Mouse (Mus musculus): ENCODE results near the gene Mtg2. TPM values are rescaled to one million over a fixed set of nuclear protein-coding genes. Genes with fewer than 3 reads are reported as not detected.
A peak's percentile ranks its signal among the peaks of the same experiment; 100 is the strongest.

Gene Mtg2
- polyA plus RNA-seq (2015; fragmentation: Nextera tagmentation; extraction: Ambion mirVana) = 21.8 and 29.1 TPM in 2 replicates

DNA sequence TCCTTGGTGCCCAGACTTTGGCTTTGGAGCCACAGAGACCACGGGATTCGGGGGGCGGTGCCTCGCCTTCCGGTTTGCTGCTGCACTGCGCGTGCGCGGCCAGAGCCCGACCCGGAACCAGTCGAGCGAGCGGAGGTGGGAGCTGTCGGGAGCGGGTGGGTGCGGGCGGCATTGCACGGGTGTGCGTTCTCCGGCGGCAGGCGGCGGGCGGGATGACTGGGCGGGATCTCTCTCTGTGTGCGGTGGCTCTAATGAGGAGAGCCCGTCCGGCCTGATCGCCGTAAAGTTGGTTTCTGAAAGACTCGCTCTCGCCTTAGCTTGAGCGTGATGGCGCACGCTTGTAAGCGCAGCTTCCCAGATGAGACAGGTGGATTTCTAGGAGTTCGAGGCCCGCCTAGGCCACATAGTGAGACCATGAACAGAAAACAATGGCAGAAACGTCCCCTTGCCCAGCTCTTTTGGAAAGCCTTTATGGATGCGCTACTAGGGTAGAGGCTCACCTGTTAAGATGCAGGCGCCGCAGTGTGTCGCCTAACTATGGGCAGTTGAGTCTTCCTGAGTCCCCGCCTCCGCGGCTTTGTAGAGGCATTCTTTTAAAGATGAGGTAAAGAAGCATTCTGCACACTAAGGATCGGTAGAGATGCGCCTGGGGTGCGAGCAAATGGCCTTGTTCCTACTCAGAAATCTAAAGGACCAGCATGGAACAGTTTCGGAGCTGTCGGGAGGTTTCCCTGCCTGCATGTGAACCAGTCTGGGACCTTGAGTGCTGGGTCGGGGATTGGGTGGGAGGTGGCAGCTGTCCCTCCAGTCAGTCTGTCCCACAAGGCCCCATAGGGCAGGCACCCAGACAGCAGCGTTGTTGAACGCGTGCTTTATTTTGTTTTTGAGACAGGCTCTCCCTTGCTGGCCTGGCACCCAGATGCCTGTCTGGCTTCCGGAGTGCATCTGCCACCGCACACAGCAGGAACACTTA, at the start of gene Mtg2:
Gene Mtg2 (plus strand): TSS at position 108 of the 973 bp plus-strand sequence.
- peak; percentile 93 for ATAC-seq (ENCODE audit: insufficient number of reproducible peaks, insufficient read depth, low FRiP score, low TSS enrichment, low read depth)
- H3K27me3 ChIP-seq = no peaks in the 10 kb centered on the region
- H3K4me3 ChIP-seq = peak within 1 kb of the TSS; percentile 68
- H3K4me1 ChIP-seq = peaks cover 11% of the 10 kb centered on the region
- H3K9ac ChIP-seq = peak within 1 kb of the TSS; percentile 79
- 4% methylated on average over 58 of the region's 58 CpGs for WGBS
- peak within 1 kb of the TSS; percentile 77 for H3K27ac ChIP-seq
- H3K4me2 ChIP-seq = peak within 1 kb of the TSS; percentile 87
- H3K36me3 ChIP-seq = peaks cover 29% of the 10 kb centered on the region
- H3K9me3 ChIP-seq = no peaks in the 10 kb centered on the region

- peaks cover 26% of the 10 kb centered on the region for H3K27me3 ChIP-seq
- 78% methylated on average over 8 of the region's 8 CpGs for WGBS
- H3K9me3 ChIP-seq = no peaks in the 10 kb centered on the region
- no peaks in the 10 kb centered on the region for H3K36me3 ChIP-seq
- H3K4me1 ChIP-seq = peaks cover 3% of the 10 kb centered on the region
- H3K4me2 ChIP-seq = no peak overlapping the region
- no peak overlapping the region for H3K27ac ChIP-seq
- H3K9ac ChIP-seq = no peak overlapping the region
- no peak for ATAC-seq (ENCODE audit: insufficient number of reproducible peaks, insufficient read depth, low FRiP score, low TSS enrichment, low read depth)
- no peak overlapping the region for H3K4me3 ChIP-seq
Observed at GRCm38 (mm10) chr2:180020919-180021318, 49.5 kb upstream of the Mtg2 start.

- WGBS = 56% methylated on average over 6 of the region's 6 CpGs
- H3K4me2 ChIP-seq = no peak overlapping the region
- H3K9ac ChIP-seq = no peak overlapping the region
- H3K27ac ChIP-seq = no peak overlapping the region
- no peak for ATAC-seq (ENCODE audit: insufficient number of reproducible peaks, insufficient read depth, low FRiP score, low TSS enrichment, low read depth)
- peaks cover 2% of the 10 kb centered on the region for H3K36me3 ChIP-seq
- peaks cover 21% of the 10 kb centered on the region for H3K4me1 ChIP-seq
- no peak overlapping the region for H3K4me3 ChIP-seq
- H3K27me3 ChIP-seq = peaks cover 26% of the 10 kb centered on the region
- H3K9me3 ChIP-seq = no peaks in the 10 kb centered on the region
Observed at GRCm38 (mm10) chr2:180022751-180023150, 47.6 kb upstream of the Mtg2 start.

GRCm38 (mm10) chr2:180024401-180025098, 45.8 kb upstream of the Mtg2 start, which contains the start of gene Lsm14b:
Lsm14b (plus strand) TSS chr2:180024987.
- Histone ChIP-seq H3K9ac (peak within 1 kb of the TSS; percentile 96), H3K4me1 (peaks cover 34% of the 10 kb centered on the region), H3K36me3 (peaks cover 20% of the 10 kb centered on the region), H3K4me3 (peak within 1 kb of the TSS; percentile 96), H3K4me2 (peak within 1 kb of the TSS; percentile 92), H3K27ac (peak within 1 kb of the TSS; percentile 96), H3K27me3 (peaks cover 26% of the 10 kb centered on the region), H3K9me3 (no peaks in the 10 kb centered on the region)
- peak; percentile 95 for ATAC-seq (ENCODE audit: insufficient number of reproducible peaks, insufficient read depth, low FRiP score, low TSS enrichment, low read depth)
- under 1% methylated on average over 76 of the region's 80 CpGs for WGBS

DNA sequence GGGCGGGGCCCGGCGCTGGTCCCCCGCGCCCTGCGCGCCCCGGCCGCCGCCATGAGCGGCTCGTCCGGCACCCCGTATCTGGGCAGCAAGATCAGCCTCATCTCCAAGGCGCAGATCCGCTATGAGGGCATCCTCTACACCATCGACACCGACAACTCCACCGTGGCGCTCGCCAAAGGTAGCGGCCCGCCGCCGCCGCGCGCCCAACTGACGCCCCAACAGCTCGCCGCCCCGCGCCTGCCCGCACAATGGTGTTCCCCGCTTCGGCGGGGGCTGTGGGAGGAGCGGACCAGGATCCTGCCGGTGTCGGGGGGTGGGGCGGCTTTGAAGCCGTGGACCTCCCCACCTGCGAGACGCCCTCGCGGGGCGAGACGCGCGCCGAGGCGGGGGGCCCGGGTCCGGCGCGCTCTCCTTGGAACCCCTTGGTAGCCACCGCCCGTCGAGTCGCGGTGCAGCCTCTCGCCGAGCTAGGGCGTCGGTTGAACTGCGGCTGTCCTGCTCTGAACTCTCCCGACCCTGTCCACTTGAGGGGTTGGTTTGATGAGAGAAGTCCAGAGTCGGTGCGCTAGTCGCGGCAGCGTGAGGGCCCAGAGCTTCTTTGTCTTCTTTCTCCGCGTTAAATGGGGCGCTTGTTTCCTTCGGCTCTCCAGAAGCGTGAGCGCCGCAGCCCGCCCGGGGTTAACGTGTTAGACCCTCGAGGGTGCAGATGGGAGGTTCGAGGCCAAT, 45.1 kb upstream of the Mtg2 start:
- ATAC-seq (ENCODE audit: insufficient number of reproducible peaks, insufficient read depth, low FRiP score, low TSS enrichment, low read depth) = peak; percentile 5; the same call in 1 of the 2 replicates
- Histone ChIP-seq H3K4me2 (peak overlapping the region; percentile 92), H3K27ac (peak overlapping the region; percentile 96), H3K27me3 (peaks cover 26% of the 10 kb centered on the region), H3K9me3 (no peaks in the 10 kb centered on the region), H3K4me1 (peaks cover 34% of the 10 kb centered on the region), H3K4me3 (peak overlapping the region; percentile 96), H3K36me3 (peaks cover 27% of the 10 kb centered on the region), H3K9ac (peak overlapping the region; percentile 96)
- WGBS = under 1% methylated on average over 84 of the region's 84 CpGs

- Histone ChIP-seq H3K27ac (peak overlapping the region; percentile 96), H3K9me3 (no peaks in the 10 kb centered on the region), H3K36me3 (peaks cover 33% of the 10 kb centered on the region), H3K4me2 (peak overlapping the region; percentile 92), H3K9ac (peak overlapping the region; percentile 96), H3K27me3 (peaks cover 24% of the 10 kb centered on the region), H3K4me3 (peak overlapping the region; percentile 96), H3K4me1 (peaks cover 34% of the 10 kb centered on the region)
- WGBS = 3% methylated on average over 6 of the region's 6 CpGs
- no peak for ATAC-seq (ENCODE audit: insufficient number of reproducible peaks, insufficient read depth, low FRiP score, low TSS enrichment, low read depth)
Observed at GRCm38 (mm10) chr2:180025861-180026200, 44.6 kb upstream of the Mtg2 start.

- Histone ChIP-seq H3K36me3 (peaks cover 52% of the 10 kb centered on the region), H3K27me3 (peaks cover 8% of the 10 kb centered on the region), H3K9me3 (no peaks in the 10 kb centered on the region), H3K27ac (no peak overlapping the region), H3K4me3 (peak overlapping the region; percentile 96; the same call in 1 of the 2 replicates), H3K9ac (peak overlapping the region; percentile 96), H3K4me1 (peaks cover 34% of the 10 kb centered on the region), H3K4me2 (peak overlapping the region; percentile 92)
- no peak for ATAC-seq (ENCODE audit: insufficient number of reproducible peaks, insufficient read depth, low FRiP score, low TSS enrichment, low read depth)
- 78% methylated on average over 9 of the region's 9 CpGs for WGBS
Observed at GRCm38 (mm10) chr2:180027768-180028167, 42.6 kb upstream of the Mtg2 start.

DNA sequence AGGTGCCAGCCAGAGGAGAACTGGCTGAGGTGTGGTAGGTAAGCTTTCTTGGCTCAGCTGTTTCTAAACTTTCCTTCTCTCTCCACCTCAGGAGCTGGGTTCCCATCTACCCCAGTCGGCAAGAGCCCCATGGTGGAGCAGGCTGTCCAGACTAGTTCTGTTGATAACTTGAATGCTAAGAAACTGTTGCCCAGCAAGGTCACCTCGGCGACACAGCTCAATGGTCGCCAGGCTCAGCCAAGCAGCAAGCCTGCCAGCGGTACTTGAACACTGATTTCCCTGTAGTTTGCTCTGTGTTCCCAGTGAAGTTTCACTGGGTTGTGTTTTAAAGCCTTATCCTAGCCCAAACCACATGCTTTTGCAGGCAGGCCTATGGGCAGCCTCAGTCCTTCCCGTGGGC, 39.1 kb upstream of the Mtg2 start:
- Histone ChIP-seq H3K27ac (no peak overlapping the region), H3K9ac (no peak overlapping the region), H3K4me2 (no peak overlapping the region), H3K9me3 (no peaks in the 10 kb centered on the region), H3K27me3 (no peaks in the 10 kb centered on the region), H3K4me3 (no peak overlapping the region), H3K36me3 (peaks cover 86% of the 10 kb centered on the region), H3K4me1 (peaks cover 40% of the 10 kb centered on the region)
- 91% methylated on average over 6 of the region's 6 CpGs for WGBS
- ATAC-seq (ENCODE audit: insufficient number of reproducible peaks, insufficient read depth, low FRiP score, low TSS enrichment, low read depth) = no peak

GRCm38 (mm10) chr2:180032925-180033324, 37.5 kb upstream of the Mtg2 start:
- ATAC-seq (ENCODE audit: insufficient number of reproducible peaks, insufficient read depth, low FRiP score, low TSS enrichment, low read depth) = no peak
- Histone ChIP-seq H3K36me3 (peaks cover 99% of the 10 kb centered on the region), H3K27ac (no peak overlapping the region), H3K4me3 (no peak overlapping the region), H3K4me2 (no peak overlapping the region), H3K9ac (no peak overlapping the region), H3K27me3 (no peaks in the 10 kb centered on the region), H3K9me3 (no peaks in the 10 kb centered on the region), H3K4me1 (peaks cover 23% of the 10 kb centered on the region)
- 80% methylated on average over 3 of the region's 3 CpGs for WGBS

DNA sequence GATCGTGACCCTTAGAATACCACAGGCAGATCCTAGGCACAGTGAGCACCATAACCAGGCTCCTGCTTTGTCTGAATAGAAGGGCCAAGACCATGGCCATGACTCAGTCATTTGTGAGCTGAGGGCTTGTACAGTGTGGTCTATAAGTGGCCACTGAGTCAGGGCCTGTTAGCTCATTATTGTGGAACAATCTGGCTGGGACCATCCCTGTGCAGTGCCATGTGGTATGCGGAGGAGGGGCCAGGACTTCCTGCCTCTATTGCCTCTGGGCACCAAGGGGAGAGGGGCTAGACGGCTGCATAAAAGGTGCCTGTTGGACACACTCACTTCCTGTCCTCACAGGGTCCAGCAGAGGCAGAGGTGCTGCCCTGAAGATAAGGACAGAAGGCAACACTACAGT, 36.4 kb upstream of the Mtg2 start:
- H3K36me3 ChIP-seq = peaks cover 99% of the 10 kb centered on the region
- WGBS = 43% methylated on average over 3 of the region's 3 CpGs
- no peak overlapping the region for H3K4me3 ChIP-seq
- no peaks in the 10 kb centered on the region for H3K27me3 ChIP-seq
- ATAC-seq (ENCODE audit: insufficient number of reproducible peaks, insufficient read depth, low FRiP score, low TSS enrichment, low read depth) = no peak
- no peaks in the 10 kb centered on the region for H3K9me3 ChIP-seq
- no peak overlapping the region; the same call in 1 of the 2 replicates for H3K27ac ChIP-seq
- 0 out of 2 replicates have a peak overlapping the region, but pooled peaks have one; percentile 27 for H3K9ac ChIP-seq
- no peak overlapping the region for H3K4me2 ChIP-seq
- H3K4me1 ChIP-seq = peaks cover 13% of the 10 kb centered on the region

- no peak overlapping the region for H3K9ac ChIP-seq
- H3K27ac ChIP-seq = no peak overlapping the region
- H3K4me1 ChIP-seq = peaks cover 16% of the 10 kb centered on the region
- H3K4me3 ChIP-seq = no peak overlapping the region
- H3K9me3 ChIP-seq = no peaks in the 10 kb centered on the region
- no peak for ATAC-seq (ENCODE audit: insufficient number of reproducible peaks, insufficient read depth, low FRiP score, low TSS enrichment, low read depth)
- peaks cover 94% of the 10 kb centered on the region for H3K36me3 ChIP-seq
- H3K27me3 ChIP-seq = no peaks in the 10 kb centered on the region
- no peak overlapping the region for H3K4me2 ChIP-seq
- WGBS = 60% methylated on average over 5 of the region's 5 CpGs
Observed at GRCm38 (mm10) chr2:180034753-180035152, 35.6 kb upstream of the Mtg2 start.
